Mouse (Mus musculus): ENCODE results near the gene R3hdml. TPM values are rescaled to one million over a fixed set of nuclear protein-coding genes. Genes with fewer than 3 reads are reported as not detected.

The R3hdml gene
- total and polyA plus RNA-seq, 3 experiments, result not detected

DNA sequence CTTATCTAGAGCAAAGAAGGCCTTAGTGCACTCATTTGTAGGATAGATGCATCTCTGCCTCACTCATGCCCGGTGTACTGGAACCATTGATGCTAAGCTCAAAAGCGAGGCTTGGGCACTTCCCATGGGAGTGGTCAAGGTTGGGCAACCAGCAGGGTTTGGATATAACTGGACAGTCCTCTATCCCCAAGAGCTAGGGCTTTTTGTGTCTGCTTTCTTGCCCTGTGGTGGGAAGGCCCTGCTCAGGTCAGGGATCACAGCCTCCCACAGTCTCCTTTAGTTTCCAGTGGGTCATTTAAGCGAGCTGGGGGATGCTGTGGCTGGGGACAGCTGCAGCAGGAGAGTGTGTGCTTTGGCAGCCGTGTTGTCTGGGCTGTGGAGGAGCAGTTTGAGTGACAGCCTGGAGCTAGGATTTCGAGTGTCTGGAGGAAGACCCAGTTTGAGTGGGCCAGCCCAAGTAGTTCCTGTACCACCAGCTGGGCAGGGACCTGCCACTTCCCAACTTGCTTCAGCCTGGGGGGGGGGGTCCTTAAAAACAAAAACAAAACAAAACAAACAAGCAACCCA is 2.3 kb upstream of the R3hdml start:
- dilution Hi-C loops (cut with MboI; ENCODE audit: extremely low pct_ligation_motif_present, extremely low pct_unique_long_range_greater_than_20kb, low sequenced_read_pairs), result no loop called here
- in situ Hi-C loops (cut with MboI; ENCODE audit: low pct_ligation_motif_present, low pct_unique_long_range_greater_than_20kb, low sequenced_read_pairs), result no loop called here
- TF ChIP-seq POLR2AphosphoS2 (IDR thresholded peaks at IDR 0.05; ENCODE audit: low read depth, low read length), result no peak
- no peak for TF ChIP-seq SMC3 (IDR thresholded peaks at IDR 0.05; ENCODE audit: low read depth, low read length)
- TF ChIP-seq GABPA (IDR thresholded peaks at IDR 0.05; ENCODE audit: insufficient replicate concordance, low read depth, low read length), result no peak
- TF ChIP-seq MXI1 (IDR thresholded peaks at IDR 0.05; ENCODE audit: low read depth, low read length), result no peak
- no peak for TF ChIP-seq E2F4 (IDR thresholded peaks at IDR 0.05; ENCODE audit: insufficient replicate concordance, low read depth, low read length)
- TF ChIP-seq RCOR1 (conservative IDR thresholded peaks at IDR 0.05; ENCODE audit: low read depth, low read length), result no peak
- TF ChIP-seq RAD21 (IDR thresholded peaks at IDR 0.05; ENCODE audit: low read depth, low read length), result no peak
- no peak for TF ChIP-seq HCFC1 (IDR thresholded peaks at IDR 0.05; ENCODE audit: low read depth, low read length)
- no peak for TF ChIP-seq MYC (IDR thresholded peaks at IDR 0.05; ENCODE audit: low read depth, low read length)
- TF ChIP-seq POLR2A (IDR thresholded peaks at IDR 0.05; ENCODE audit: low read depth, low read length), result no peak
- no peak for DNase-seq (ENCODE audit: extremely low read depth)
- Histone ChIP-seq H3K4me3 (replicated peaks in 1 of 3; ENCODE audit: low read depth in 2 of 3, low read length in 2 of 3, poor library complexity in 1 of 3) (no peak overlapping the region), H3K79me2 (replicated peaks; ENCODE audit: control insufficient read depth, extremely low read depth, insufficient read depth, poor library complexity, severe bottlenecking) (no peaks in the 10 kb centered on the region), H3K9ac (ENCODE audit: insufficient read depth, low read depth) (no peak overlapping the region), H3K27ac (ENCODE audit: insufficient read depth, low read depth) (no peak overlapping the region), H3K27me3 (replicated peaks) (peaks cover 92% of the 10 kb centered on the region), H3K4me2 (ENCODE audit: insufficient read depth, low read depth, poor library complexity, severe bottlenecking) (no peak overlapping the region), H3K36me3 (replicated peaks in 1 of 2; ENCODE audit: control insufficient read depth in 1 of 2, insufficient read depth in 1 of 2, low read length in 1 of 2) (no peaks in the 10 kb centered on the region), H3K9me3 (replicated peaks; ENCODE audit: low read length) (no peaks in the 10 kb centered on the region), H3K4me1 (ENCODE audit: control insufficient read depth in 1 of 2, insufficient read depth in 2 of 2) (no peaks in the 10 kb centered on the region)

DNA sequence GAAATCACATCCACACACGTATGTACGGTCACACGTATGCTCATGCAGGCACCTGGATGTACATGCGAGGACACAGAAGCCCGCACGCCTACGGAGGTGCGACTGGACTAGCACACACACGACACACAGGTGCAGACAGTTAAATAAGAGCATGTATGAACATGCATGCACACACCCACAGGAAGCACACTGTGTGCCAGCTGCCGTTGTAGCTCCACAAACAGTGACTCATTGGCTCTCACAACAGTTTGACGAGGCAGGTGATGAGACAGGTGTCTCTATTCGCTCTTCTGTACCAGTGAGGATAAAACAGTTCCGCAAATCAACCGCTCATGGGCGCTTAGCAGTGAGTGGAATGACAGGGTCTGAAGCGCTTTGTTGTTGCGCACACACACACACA is 1.5 kb upstream of the R3hdml start:
- Histone ChIP-seq H3K9ac (ENCODE audit: insufficient read depth, low read depth) (no peak overlapping the region), H3K36me3 (replicated peaks in 1 of 2; ENCODE audit: control insufficient read depth in 1 of 2, insufficient read depth in 1 of 2, low read length in 1 of 2) (no peaks in the 10 kb centered on the region), H3K4me3 (replicated peaks in 1 of 3; ENCODE audit: low read depth in 2 of 3, low read length in 2 of 3, poor library complexity in 1 of 3) (no peak overlapping the region), H3K4me1 (ENCODE audit: control insufficient read depth in 1 of 2, insufficient read depth in 2 of 2) (peaks cover 0 to under 1% of the 10 kb centered on the region in 2 experiments; a peak in 1 of 4 replicates), H3K9me3 (replicated peaks; ENCODE audit: low read length) (no peaks in the 10 kb centered on the region), H3K27ac (ENCODE audit: insufficient read depth, low read depth) (no peak overlapping the region), H3K4me2 (ENCODE audit: insufficient read depth, low read depth, poor library complexity, severe bottlenecking) (no peak overlapping the region), H3K27me3 (replicated peaks) (peaks cover 92% of the 10 kb centered on the region), H3K79me2 (replicated peaks; ENCODE audit: control insufficient read depth, extremely low read depth, insufficient read depth, poor library complexity, severe bottlenecking) (no peaks in the 10 kb centered on the region)
- DNase-seq (ENCODE audit: extremely low read depth), result no peak
- in situ Hi-C loops (cut with MboI; ENCODE audit: low pct_ligation_motif_present, low pct_unique_long_range_greater_than_20kb, low sequenced_read_pairs), result no loop called here
- no peak for TF ChIP-seq MXI1 (IDR thresholded peaks at IDR 0.05; ENCODE audit: low read depth, low read length)
- TF ChIP-seq KAT2A (IDR thresholded peaks at IDR 0.05; ENCODE audit: insufficient replicate concordance, low read length), result no peak
- TF ChIP-seq MAX (IDR thresholded peaks at IDR 0.05; ENCODE audit: low read length), result no peak
- TF ChIP-seq ZNF384 (IDR thresholded peaks at IDR 0.05; ENCODE audit: low read depth, low read length), result no peak
- dilution Hi-C loops (cut with MboI; ENCODE audit: extremely low pct_ligation_motif_present, extremely low pct_unique_long_range_greater_than_20kb, low sequenced_read_pairs), result no loop called here

DNA sequence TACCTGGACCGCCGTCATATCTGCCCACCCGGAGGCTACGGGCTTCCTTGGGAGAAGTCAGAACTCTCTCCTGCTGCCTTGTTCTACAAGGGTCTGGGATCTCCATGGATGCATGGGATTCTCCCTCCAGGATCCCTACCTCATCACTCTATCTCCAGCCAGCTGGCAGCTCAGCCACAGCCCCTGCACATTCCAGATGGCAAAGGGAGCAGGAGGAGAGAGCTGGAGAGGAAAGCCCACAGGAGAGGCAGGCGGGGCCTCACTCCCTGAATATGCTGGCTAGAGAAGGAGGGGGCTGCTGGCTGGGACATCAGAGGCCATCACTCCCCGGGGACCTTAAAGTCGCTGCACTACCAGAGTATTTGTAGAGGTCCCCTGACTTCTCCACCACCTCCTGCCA is 767 bp upstream of the R3hdml start:
- Histone ChIP-seq H3K4me2 (ENCODE audit: insufficient read depth, low read depth, poor library complexity, severe bottlenecking) (no peak overlapping the region), H3K36me3 (replicated peaks in 1 of 2; ENCODE audit: control insufficient read depth in 1 of 2, insufficient read depth in 1 of 2, low read length in 1 of 2) (no peaks in the 10 kb centered on the region), H3K27ac (ENCODE audit: insufficient read depth, low read depth) (no peak overlapping the region), H3K27me3 (replicated peaks) (peaks cover 94% of the 10 kb centered on the region), H3K4me1 (ENCODE audit: control insufficient read depth in 1 of 2, insufficient read depth in 2 of 2) (peaks cover 0 to 3% of the 10 kb centered on the region in 2 experiments; a peak in 1 of 4 replicates), H3K9me3 (replicated peaks; ENCODE audit: low read length) (no peaks in the 10 kb centered on the region), H3K79me2 (replicated peaks; ENCODE audit: control insufficient read depth, extremely low read depth, insufficient read depth, poor library complexity, severe bottlenecking) (no peaks in the 10 kb centered on the region), H3K4me3 (replicated peaks in 1 of 3; ENCODE audit: low read depth in 2 of 3, low read length in 2 of 3, poor library complexity in 1 of 3) (no peak overlapping the region), H3K9ac (ENCODE audit: insufficient read depth, low read depth) (no peak overlapping the region)
- dilution Hi-C loops (cut with MboI; ENCODE audit: extremely low pct_ligation_motif_present, extremely low pct_unique_long_range_greater_than_20kb, low sequenced_read_pairs), result no loop called here
- no peak for DNase-seq (ENCODE audit: extremely low read depth)
- in situ Hi-C loops (cut with MboI; ENCODE audit: low pct_ligation_motif_present, low pct_unique_long_range_greater_than_20kb, low sequenced_read_pairs), result no loop called here
- TF ChIP-seq CTCF (conservative IDR thresholded peaks at IDR 0.05 in 1 of 2, IDR thresholded peaks at IDR 0.05 in 1 of 2; ENCODE audit: low read depth in 2 of 2, low read length in 2 of 2) (no peak), TBP (conservative IDR thresholded peaks at IDR 0.05; ENCODE audit: low read depth, low read length) (no peak), MXI1 (IDR thresholded peaks at IDR 0.05; ENCODE audit: low read depth, low read length) (no peak), JUN (IDR thresholded peaks at IDR 0.05; ENCODE audit: insufficient read depth, low read depth, low read length) (no peak), BHLHE40 (IDR thresholded peaks at IDR 0.05; ENCODE audit: low read depth, low read length) (no peak), SIN3A (IDR thresholded peaks at IDR 0.05; ENCODE audit: low read length) (no peak), SMC3 (IDR thresholded peaks at IDR 0.05; ENCODE audit: low read depth, low read length) (no peak), CHD1 (IDR thresholded peaks at IDR 0.05; ENCODE audit: low read depth, low read length) (no peak), ZMIZ1 (IDR thresholded peaks at IDR 0.05; ENCODE audit: low read depth, low read length) (no peak), GABPA (IDR thresholded peaks at IDR 0.05; ENCODE audit: insufficient replicate concordance, low read depth, low read length) (no peak), HCFC1 (IDR thresholded peaks at IDR 0.05; ENCODE audit: low read depth, low read length) (no peak), ZNF384 (IDR thresholded peaks at IDR 0.05; ENCODE audit: low read depth, low read length) (no peak), UBTF (IDR thresholded peaks at IDR 0.05; ENCODE audit: low read depth, low read length) (no peak), PAX5 (IDR thresholded peaks at IDR 0.05; ENCODE audit: low read length) (no peak), MAZ (IDR thresholded peaks at IDR 0.05; ENCODE audit: low read depth, low read length) (no peak), USF2 (conservative IDR thresholded peaks at IDR 0.05; ENCODE audit: low read depth, low read length) (no peak), RCOR1 (conservative IDR thresholded peaks at IDR 0.05; ENCODE audit: low read depth, low read length) (no peak)
